Mouse (Mus musculus) E14TG2a.4 (cell line): ENCODE results near the gene Smpd3.

Source experiments
- CTCF ChIP-seq: conservative IDR thresholded peaks from 2 replicates; pipeline ENCODE4 v1.5.1; 2014; ENCODE audit warnings: low read length
- NANOG ChIP-seq: IDR thresholded peaks from 2 replicates; pipeline ENCODE4 v1.6.1; 2014; ENCODE audit warnings: borderline replicate concordance, low read length, mixed read lengths

GRCm38 (mm10) chr8:106343471-106343870, 5.7 kb upstream of the Smpd3 start:
- TF ChIP-seq CTCF (no peak), NANOG (no peak)
